Mouse (Mus musculus) 3134 (cell line): ENCODE data around the gene Polm.

Experiments
- DNase-seq: peaks from one replicate; pipeline ENCODE4 v3.0.0-alpha.2; 2011; ENCODE audit warnings: low spot score; ENCODE audit not compliant: insufficient read length; ENCODE audit errors: extremely low read depth

The Polm gene

GRCm38 (mm10) chr11:5837251-5838246, at the start of gene Polm:
Gene Polm (minus strand): TSS chr11:5838016.
- DNase-seq = peak; percentile 97

GRCm38 (mm10) chr11:5887250-5887649, 49.4 kb upstream of the Polm start:
- DNase-seq = no peak

GRCm38 (mm10) chr11:5886187-5886586, 48.4 kb upstream of the Polm start:
- no peak for DNase-seq

GRCm38 (mm10) chr11:5882518-5882917, 44.7 kb upstream of the Polm start:
- no peak for DNase-seq

- DNase-seq = no peak
These were observed 42.1 kb upstream of the Polm start for GRCm38 (mm10) chr11:5879905-5880304.

- no peak for DNase-seq
These were observed 40.8 kb upstream of the Polm start for GRCm38 (mm10) chr11:5878661-5879060.

- DNase-seq = peak; percentile 98
These were observed 40.2 kb upstream of the Polm start, which contains the start of gene Pold2 for GRCm38 (mm10) chr11:5877921-5878526. Gene Pold2 (minus strand): TSS chr11:5878292.

- DNase-seq = no peak
These were observed 39.6 kb upstream of the Polm start for GRCm38 (mm10) chr11:5877421-5877820.

- no peak for DNase-seq
These were observed 35.4 kb upstream of the Polm start for GRCm38 (mm10) chr11:5873192-5873591.

- DNase-seq = no peak
These were observed 34.9 kb upstream of the Polm start for GRCm38 (mm10) chr11:5872707-5873106.

- no peak for DNase-seq
These were observed 32.3 kb upstream of the Polm start for GRCm38 (mm10) chr11:5870069-5870468.

GRCm38 (mm10) chr11:5869331-5869730, 31.5 kb upstream of the Polm start:
- DNase-seq = no peak

GRCm38 (mm10) chr11:5868324-5868723, 30.5 kb upstream of the Polm start:
- DNase-seq = no peak

- DNase-seq = no peak
These were observed 29.4 kb upstream of the Polm start for GRCm38 (mm10) chr11:5867196-5867595.

GRCm38 (mm10) chr11:5862394-5863105, 24.7 kb upstream of the Polm start:
- DNase-seq = peak; percentile 79

- peak; percentile 82 for DNase-seq
These were observed 24.0 kb upstream of the Polm start, which contains the start of gene Aebp1 for GRCm38 (mm10) chr11:5861678-5862393. Gene Aebp1 (plus strand): TSS chr11:5861947.

GRCm38 (mm10) chr11:5860639-5861038, 22.8 kb upstream of the Polm start:
- DNase-seq = peak; percentile 65

- DNase-seq = peak; percentile 81
These were observed 22.2 kb upstream of the Polm start for GRCm38 (mm10) chr11:5859883-5860550.

GRCm38 (mm10) chr11:5858723-5859122, 20.9 kb upstream of the Polm start:
- DNase-seq = no peak
